Mouse (Mus musculus): ENCODE results near the gene Adamts7. TPM values are rescaled to one million over a fixed set of nuclear protein-coding genes. Genes with fewer than 3 reads are reported as not detected.

Gene Adamts7
- polyA plus RNA-seq, 1 experiment from 2014 or later = 26.0 TPM

DNA sequence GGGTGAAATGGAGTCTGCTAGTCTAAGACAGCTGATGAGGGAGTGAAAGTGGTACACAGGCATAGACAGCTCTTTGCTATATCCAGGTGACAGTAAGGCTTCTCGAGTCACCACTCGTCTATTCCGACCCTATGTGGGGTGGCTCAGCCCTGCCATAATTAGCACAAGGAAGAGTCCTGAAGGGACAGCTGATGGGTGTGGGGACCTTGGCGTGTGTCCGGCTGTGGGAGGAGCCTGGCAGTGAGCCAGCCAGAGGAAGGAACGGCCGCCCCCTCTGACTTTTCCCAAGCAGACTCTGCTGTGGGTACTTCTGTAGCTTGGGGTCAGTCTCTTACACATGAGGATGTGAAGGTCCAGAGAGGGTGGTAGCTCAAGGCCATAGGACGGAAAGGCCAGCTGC is 21.2 kb downstream of the Adamts7 start:
- no peaks in the 10 kb centered on the region for H3K4me1 ChIP-seq
- no peak overlapping the region for H3K27ac ChIP-seq
- no peaks in the 10 kb centered on the region for H3K9me3 ChIP-seq
- H3K36me3 ChIP-seq = peaks cover 55% of the 10 kb centered on the region
- no peak for ATAC-seq (ENCODE audit: insufficient number of reproducible peaks, insufficient read depth, low FRiP score, low TSS enrichment)
- H3K4me3 ChIP-seq = no peak overlapping the region
- H3K27me3 ChIP-seq = no peaks in the 10 kb centered on the region
- 69% methylated on average over 8 of the region's 8 CpGs for WGBS
- H3K4me2 ChIP-seq (replicated peaks) = no peak overlapping the region
- no peak overlapping the region for H3K9ac ChIP-seq

GRCm38 (mm10) chr9:90185356-90185910 is 22.6 kb downstream of the Adamts7 start:
- Histone ChIP-seq H3K9ac (no peak overlapping the region), H3K4me3 (no peak overlapping the region), H3K27ac (no peak overlapping the region), H3K9me3 (no peaks in the 10 kb centered on the region), H3K27me3 (no peaks in the 10 kb centered on the region), H3K4me2 (replicated peaks) (no peak overlapping the region), H3K36me3 (peaks cover 53% of the 10 kb centered on the region), H3K4me1 (no peaks in the 10 kb centered on the region)
- no peak for ATAC-seq (ENCODE audit: insufficient number of reproducible peaks, insufficient read depth, low FRiP score, low TSS enrichment)
- WGBS = 84% methylated on average over 8 of the region's 8 CpGs

DNA sequence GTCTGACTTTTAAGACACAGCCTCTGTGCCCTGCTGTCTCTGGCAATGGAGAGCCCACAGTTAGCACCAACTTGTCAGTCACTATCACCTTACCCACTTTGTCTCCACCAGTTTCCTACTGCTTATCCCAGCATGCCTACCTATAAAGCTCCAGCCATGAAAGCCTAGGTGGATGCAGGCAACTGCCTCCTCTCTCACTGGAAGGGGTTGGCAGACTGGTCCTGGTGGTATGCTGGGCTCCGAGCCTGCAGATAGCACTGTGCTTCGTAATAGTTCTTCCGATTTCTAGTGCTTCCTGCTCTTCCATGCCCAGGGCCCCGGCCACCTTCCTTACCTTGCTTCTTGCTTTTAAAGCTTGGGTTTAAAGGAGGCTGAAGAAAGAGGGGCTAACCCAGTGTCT is 26.0 kb downstream of the Adamts7 start:
- Histone ChIP-seq H3K4me1 (no peaks in the 10 kb centered on the region), H3K36me3 (peaks cover 74% of the 10 kb centered on the region), H3K9me3 (no peaks in the 10 kb centered on the region), H3K27me3 (no peaks in the 10 kb centered on the region), H3K27ac (no peak overlapping the region), H3K4me2 (replicated peaks) (no peak overlapping the region), H3K9ac (no peak overlapping the region), H3K4me3 (no peak overlapping the region)
- 86% methylated on average over 4 of the region's 4 CpGs for whole genome bisulfite sequencing
- ATAC-seq (ENCODE audit: insufficient number of reproducible peaks, insufficient read depth, low FRiP score, low TSS enrichment) = no peak

- Histone ChIP-seq H3K9me3 (no peaks in the 10 kb centered on the region), H3K4me3 (no peak overlapping the region), H3K4me2 (replicated peaks) (no peak overlapping the region), H3K27ac (no peak overlapping the region), H3K27me3 (no peaks in the 10 kb centered on the region), H3K4me1 (no peaks in the 10 kb centered on the region), H3K36me3 (peaks cover 79% of the 10 kb centered on the region), H3K9ac (no peak overlapping the region)
- 80% methylated on average over 5 of the region's 5 CpGs for whole genome bisulfite sequencing
- ATAC-seq (ENCODE audit: insufficient number of reproducible peaks, insufficient read depth, low FRiP score, low TSS enrichment) = no peak
Measured at GRCm38 (mm10) chr9:90189391-90189790, 26.5 kb downstream of the Adamts7 start.

GRCm38 (mm10) chr9:90195000-90195399 is 32.1 kb downstream of the Adamts7 start:
- no peak for ATAC-seq (ENCODE audit: insufficient number of reproducible peaks, insufficient read depth, low FRiP score, low TSS enrichment)
- Histone ChIP-seq H3K27ac (no peak overlapping the region), H3K4me1 (no peaks in the 10 kb centered on the region), H3K4me3 (no peak overlapping the region), H3K27me3 (no peaks in the 10 kb centered on the region), H3K9me3 (no peaks in the 10 kb centered on the region), H3K9ac (no peak overlapping the region), H3K36me3 (peaks cover 71% of the 10 kb centered on the region), H3K4me2 (replicated peaks) (no peak overlapping the region)
- 83% methylated on average over 10 of the region's 10 CpGs for WGBS

- Histone ChIP-seq H3K9me3 (no peaks in the 10 kb centered on the region), H3K9ac (no peak overlapping the region), H3K27me3 (no peaks in the 10 kb centered on the region), H3K4me2 (replicated peaks) (no peak overlapping the region), H3K36me3 (peaks cover 73% of the 10 kb centered on the region), H3K4me1 (0 out of 2 replicates have a peak, but pooled peaks cover under 1% of the 10 kb centered on the region), H3K27ac (no peak overlapping the region), H3K4me3 (no peak overlapping the region)
- no peak for ATAC-seq (ENCODE audit: insufficient number of reproducible peaks, insufficient read depth, low FRiP score, low TSS enrichment)
- WGBS = 81% methylated on average over 7 of the region's 7 CpGs
Measured at GRCm38 (mm10) chr9:90196262-90196661, 33.4 kb downstream of the Adamts7 start.

DNA sequence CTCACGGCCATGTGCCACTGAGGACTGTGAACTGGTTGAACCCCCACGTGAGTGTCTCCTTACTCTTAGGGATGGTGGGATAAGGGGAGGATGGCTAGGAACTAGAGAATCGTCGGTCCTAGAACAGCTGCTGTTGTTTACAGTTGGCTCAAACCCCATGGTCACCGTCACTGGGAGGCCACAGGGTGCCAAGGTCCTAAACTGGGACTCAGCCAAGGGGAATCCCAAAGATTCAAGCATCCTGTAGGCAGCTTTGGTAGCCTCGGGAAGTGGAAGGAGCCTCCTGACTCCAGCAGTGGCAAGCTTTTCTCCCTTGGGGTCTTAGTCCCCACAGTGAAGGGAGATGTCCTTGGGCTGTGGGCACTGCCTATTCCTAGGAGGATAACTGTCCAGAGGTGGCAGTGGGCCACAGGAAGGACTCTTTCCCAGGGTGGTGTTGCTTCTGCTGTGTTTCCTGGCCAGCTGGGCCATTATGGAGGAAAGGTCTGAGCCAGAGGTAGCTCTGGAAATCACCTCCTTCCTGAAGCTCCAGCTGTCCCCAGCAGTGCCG is 34.3 kb downstream of the Adamts7 start:
- Histone ChIP-seq H3K9me3 (no peaks in the 10 kb centered on the region), H3K4me1 (0 out of 2 replicates have a peak, but pooled peaks cover 4% of the 10 kb centered on the region), H3K27me3 (no peaks in the 10 kb centered on the region), H3K4me2 (replicated peaks) (no peak overlapping the region), H3K36me3 (peaks cover 63% of the 10 kb centered on the region), H3K9ac (no peak overlapping the region), H3K27ac (no peak overlapping the region), H3K4me3 (no peak overlapping the region)
- ATAC-seq (ENCODE audit: insufficient number of reproducible peaks, insufficient read depth, low FRiP score, low TSS enrichment) = no peak
- WGBS = 84% methylated on average over 7 of the region's 7 CpGs

- H3K4me3 ChIP-seq = no peak overlapping the region
- no peak overlapping the region for H3K9ac ChIP-seq
- no peak overlapping the region for H3K27ac ChIP-seq
- 87% methylated on average over 7 of the region's 7 CpGs for WGBS
- no peaks in the 10 kb centered on the region for H3K27me3 ChIP-seq
- H3K36me3 ChIP-seq = peaks cover 61% of the 10 kb centered on the region
- H3K4me2 ChIP-seq (replicated peaks) = no peak overlapping the region
- 0 out of 2 replicates have a peak, but pooled peaks cover 4% of the 10 kb centered on the region for H3K4me1 ChIP-seq
- no peaks in the 10 kb centered on the region for H3K9me3 ChIP-seq
- ATAC-seq (ENCODE audit: insufficient number of reproducible peaks, insufficient read depth, low FRiP score, low TSS enrichment) = no peak
Measured at GRCm38 (mm10) chr9:90197866-90198383, 35.1 kb downstream of the Adamts7 start.

DNA sequence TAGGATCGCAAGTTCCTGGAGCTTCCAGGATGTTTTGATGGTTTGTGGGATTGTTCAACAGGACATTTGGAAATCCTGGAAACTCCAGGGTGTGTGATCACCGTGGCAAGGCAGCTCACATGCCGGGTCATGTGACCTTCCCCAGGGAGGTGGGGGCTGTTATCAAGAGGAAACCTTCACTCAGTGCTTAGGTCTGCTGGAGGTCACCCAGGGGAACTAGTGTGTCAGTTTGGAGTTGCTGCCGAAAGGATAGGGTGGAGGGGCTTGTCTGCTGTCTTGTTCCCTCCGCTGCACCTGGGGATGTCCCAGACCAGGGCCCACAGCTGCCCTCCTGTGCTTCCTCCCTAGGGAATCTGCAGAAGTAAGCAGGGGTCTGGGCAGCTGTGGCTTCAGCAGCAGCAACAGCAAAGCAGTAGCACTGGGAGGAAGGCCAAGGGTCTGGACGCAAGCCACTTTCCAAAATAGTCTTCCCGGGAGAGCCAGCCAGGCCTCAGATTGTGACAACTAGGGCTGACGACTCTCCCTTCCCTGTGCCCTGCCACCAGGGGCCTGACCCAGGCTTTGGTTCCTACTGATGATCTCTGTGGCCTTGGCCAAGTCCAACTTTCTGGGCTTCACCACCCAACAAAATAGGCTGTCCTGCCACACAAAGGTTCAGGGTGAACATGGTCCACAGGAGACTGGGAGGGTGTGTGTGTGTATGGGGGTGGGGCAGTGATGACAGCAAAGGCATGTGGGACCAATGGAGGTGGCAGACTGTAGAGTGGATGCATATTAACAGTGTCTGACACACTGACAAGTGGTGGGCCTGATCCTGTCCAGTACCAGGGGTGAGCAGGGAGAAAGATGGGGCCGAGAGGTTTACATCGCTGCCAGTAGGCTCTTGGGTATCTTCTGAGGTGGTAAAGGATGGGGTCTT is 35.9 kb downstream of the Adamts7 start:
- Histone ChIP-seq H3K27me3 (no peaks in the 10 kb centered on the region), H3K4me3 (no peak overlapping the region), H3K9ac (no peak overlapping the region), H3K36me3 (peaks cover 54% of the 10 kb centered on the region), H3K4me2 (replicated peaks) (no peak overlapping the region), H3K4me1 (0 out of 2 replicates have a peak, but pooled peaks cover 4% of the 10 kb centered on the region), H3K9me3 (no peaks in the 10 kb centered on the region), H3K27ac (no peak overlapping the region)
- no peak for ATAC-seq (ENCODE audit: insufficient number of reproducible peaks, insufficient read depth, low FRiP score, low TSS enrichment)
- WGBS = 72% methylated on average over 10 of the region's 10 CpGs

DNA sequence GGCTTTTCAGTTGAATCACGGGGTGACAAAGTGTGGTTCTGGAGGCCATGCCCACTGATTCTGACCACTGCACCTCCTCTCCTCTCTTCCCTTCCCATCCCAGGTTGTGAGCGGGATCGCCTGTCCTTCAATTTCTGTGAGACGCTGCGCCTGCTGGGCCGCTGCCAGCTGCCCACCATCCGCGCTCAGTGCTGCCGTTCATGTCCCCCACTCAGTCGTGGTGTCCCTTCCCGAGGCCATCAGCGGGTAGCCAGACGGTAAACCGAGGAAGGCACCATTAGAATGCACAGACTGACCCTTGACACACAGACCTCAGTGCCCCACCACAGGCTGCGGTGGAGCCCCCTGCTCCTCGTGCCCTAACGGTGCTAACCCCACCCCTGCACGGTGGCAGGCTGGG is 36.7 kb downstream of the Adamts7 start:
- no peak overlapping the region for H3K9ac ChIP-seq
- no peak overlapping the region for H3K27ac ChIP-seq
- no peak for ATAC-seq (ENCODE audit: insufficient number of reproducible peaks, insufficient read depth, low FRiP score, low TSS enrichment)
- peaks cover 53% of the 10 kb centered on the region for H3K36me3 ChIP-seq
- no peaks in the 10 kb centered on the region for H3K27me3 ChIP-seq
- H3K4me2 ChIP-seq (replicated peaks) = no peak overlapping the region
- no peaks in the 10 kb centered on the region for H3K9me3 ChIP-seq
- H3K4me3 ChIP-seq = no peak overlapping the region
- 0 out of 2 replicates have a peak, but pooled peaks cover 4% of the 10 kb centered on the region for H3K4me1 ChIP-seq
- WGBS = 94% methylated on average over 18 of the region's 18 CpGs

DNA sequence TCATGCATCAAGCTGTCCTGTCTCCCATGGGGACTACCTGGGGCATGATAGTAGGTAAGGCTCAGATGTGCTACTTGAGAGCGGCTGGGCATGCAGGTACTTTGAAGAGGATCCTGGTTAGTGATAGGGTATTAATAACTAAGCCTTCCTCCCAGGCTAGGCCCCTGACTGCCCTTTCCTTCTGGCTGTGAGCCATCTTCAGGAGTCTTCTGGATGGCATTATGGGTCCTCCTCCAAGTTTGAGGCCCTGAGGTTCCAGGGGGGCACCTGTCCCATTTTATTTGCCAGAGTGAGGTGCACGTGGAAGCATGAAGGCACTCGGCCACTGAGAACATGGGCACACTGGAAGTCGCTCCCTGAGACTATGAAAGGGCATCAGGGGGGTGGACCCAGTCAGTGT is 37.6 kb downstream of the Adamts7 start:
- Histone ChIP-seq H3K4me2 (replicated peaks) (no peak overlapping the region), H3K4me3 (no peak overlapping the region), H3K4me1 (0 out of 2 replicates have a peak, but pooled peaks cover 4% of the 10 kb centered on the region), H3K27me3 (no peaks in the 10 kb centered on the region), H3K27ac (no peak overlapping the region), H3K9me3 (no peaks in the 10 kb centered on the region), H3K36me3 (peaks cover 53% of the 10 kb centered on the region), H3K9ac (no peak overlapping the region)
- ATAC-seq (ENCODE audit: insufficient number of reproducible peaks, insufficient read depth, low FRiP score, low TSS enrichment) = no peak
- 90% methylated on average over 4 of the region's 4 CpGs for WGBS
